Mouse (Mus musculus) adrenal gland (tissue): ENCODE measurements at regions not wholly inside any gene's neighbourhood (a gene's known extent, or its start where the extent isn't known, plus 50 kb on each side); places are given as distances from the start of the nearest gene placed in this dataset.

Experiments used
- intact Hi-C: fragments of 180-260 bp; cut with DNase I; formaldehyde crosslinking; loops from one replicate; pipeline ENCODE4 v1.15.1; 2025

- intact Hi-C loops, result loop anchor here (2.0 kb wide), 1 partner anchor 52 kb away; the partner anchor contains the start of gene Caprin1
These were observed 51.7 kb upstream of the Caprin1 start for GRCm38 (mm10) chr2:103848923-103849700.

DNA sequence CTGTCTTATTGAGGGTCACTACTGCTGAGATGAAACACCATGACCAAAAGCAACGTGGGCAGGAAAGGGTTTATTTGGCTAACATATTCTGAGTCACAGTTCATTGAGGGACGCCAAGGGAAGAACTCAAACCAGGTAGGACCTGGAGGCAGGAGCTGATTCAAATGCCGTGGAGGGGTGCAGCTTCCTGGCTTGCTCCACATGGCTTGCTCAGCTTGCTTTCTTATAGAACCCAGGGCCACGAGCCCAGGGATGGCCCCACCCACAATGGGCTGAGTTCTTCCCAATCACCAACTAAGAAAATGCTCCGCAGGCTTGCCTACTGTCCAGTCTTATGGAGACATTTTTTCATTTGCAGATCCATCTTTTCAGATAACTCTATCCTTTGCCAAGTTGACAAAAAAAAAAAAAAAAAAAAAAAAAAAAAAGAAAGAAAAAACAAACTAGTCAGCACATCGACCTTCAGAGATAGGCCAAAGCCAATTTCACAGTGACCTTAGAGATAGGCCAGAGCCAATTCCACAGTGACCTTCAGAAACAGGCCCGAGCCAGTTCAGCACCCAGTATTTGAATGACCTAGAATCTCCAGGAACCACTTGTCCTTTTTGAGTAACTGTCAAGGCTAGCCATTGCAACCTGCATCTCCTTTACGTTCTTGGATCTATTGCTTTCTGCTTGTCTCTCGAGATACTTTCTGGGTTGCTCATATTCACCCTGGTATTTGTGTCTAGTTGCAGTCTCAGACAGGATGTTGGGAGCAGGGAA, 52.5 kb upstream of the Caprin1 start:
- intact Hi-C loops, result loop anchor here (2.0 kb wide), 1 partner anchor 53 kb away; the partner anchor contains the start of gene Caprin1

- intact Hi-C loops, result no loop called here
These were observed 53.0 kb upstream of the Caprin1 start for GRCm38 (mm10) chr2:103850531-103850816.

DNA sequence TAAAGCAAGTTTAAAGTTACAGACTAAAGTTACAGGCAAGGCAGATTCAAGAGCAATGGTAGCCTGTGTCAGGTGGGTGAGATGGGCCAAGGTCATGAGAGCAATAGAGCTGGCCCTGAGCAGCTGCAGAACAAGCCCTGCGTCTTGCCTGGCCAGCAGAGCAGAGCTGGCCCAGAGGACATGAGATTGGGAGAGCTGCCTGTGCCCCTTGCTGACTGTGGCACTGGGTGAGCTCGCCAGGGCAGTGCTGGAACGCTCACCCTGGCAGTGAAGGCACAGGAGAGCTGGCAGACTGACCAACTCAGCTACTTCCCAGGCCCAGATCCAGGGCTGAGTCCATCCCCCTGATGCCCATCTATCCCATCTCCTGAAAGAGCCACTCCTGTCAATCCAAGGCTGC, 53.7 kb upstream of the Caprin1 start:
- intact Hi-C loops, result no loop called here

DNA sequence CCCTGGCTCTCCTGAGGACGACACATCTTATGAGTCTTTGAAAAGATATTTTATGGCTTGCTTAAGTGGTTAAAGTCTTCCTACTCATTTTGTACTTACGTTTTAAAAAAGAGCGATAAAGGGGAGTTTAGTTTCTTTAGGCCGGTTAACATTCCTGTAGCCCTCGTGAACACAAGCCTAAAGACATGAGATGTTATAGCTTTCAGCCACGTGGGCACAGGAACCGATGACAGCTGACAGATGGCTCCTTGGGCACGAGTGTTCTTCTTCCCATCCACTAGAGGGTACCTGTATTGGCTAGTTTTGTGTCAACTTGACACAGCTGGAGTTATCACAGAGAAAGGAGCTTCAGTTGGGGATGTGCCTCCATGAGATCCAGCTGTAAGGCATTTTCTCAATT, 63.8 kb upstream of the Caprin1 start:
- intact Hi-C loops, result no loop called here

- intact Hi-C loops, result no loop called here
These were observed 66.8 kb upstream of the Caprin1 start for GRCm38 (mm10) chr2:103864254-103864653.

- intact Hi-C loops, result loop anchor here (5.0 kb wide), 1 partner anchor 303 kb away; no protein-coding TSS in a partner anchor
These were observed 68.1 kb upstream of the Caprin1 start for GRCm38 (mm10) chr2:103865319-103866171.

- intact Hi-C loops, result loop anchor here (5.0 kb wide), 1 partner anchor 305 kb away; no protein-coding TSS in a partner anchor
These were observed 70.0 kb upstream of the Caprin1 start for GRCm38 (mm10) chr2:103867241-103867957.

DNA sequence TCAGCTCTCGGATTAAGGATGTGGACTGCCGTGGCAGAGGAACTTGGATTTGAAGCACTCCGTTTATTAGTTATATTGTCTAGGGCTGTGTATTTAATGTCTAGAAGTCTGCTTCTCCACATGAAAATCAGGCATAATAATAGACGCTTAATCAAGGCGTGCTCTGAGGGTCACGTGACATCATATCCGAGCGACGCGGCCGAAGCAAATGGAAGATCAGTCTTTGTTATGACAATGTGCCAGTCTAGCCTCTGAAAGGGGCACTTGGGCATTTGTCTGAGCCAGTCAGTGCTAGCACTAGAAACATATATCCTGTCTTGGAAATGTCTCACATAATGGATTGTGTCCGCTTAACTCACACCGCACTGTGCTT, 70.5 kb upstream of the Caprin1 start:
- intact Hi-C loops, result loop anchor here (5.0 kb wide), 1 partner anchor 306 kb away; no protein-coding TSS in a partner anchor

DNA sequence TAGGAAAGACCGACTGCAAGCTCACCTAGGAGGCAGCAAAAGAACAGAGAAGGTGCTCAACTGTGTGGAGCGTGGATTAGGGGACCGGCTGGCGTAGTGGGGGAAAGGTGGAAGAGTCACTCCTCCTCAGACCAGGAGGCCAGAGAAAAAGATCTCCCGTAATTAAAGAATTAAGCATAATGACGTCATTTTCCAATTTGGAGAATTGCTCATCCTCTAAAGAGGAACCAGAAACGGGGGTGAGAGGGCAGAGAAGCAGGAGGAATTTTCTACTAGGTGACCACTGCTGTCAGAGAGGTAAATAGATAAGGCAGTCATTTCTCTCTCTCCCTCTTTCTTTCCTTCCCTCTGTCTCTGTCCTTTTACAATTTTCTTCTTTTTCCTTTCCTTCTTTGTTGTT, 71.2 kb upstream of the Caprin1 start:
- intact Hi-C loops, result loop anchor here (5.0 kb wide), 1 partner anchor 306 kb away; no protein-coding TSS in a partner anchor

DNA sequence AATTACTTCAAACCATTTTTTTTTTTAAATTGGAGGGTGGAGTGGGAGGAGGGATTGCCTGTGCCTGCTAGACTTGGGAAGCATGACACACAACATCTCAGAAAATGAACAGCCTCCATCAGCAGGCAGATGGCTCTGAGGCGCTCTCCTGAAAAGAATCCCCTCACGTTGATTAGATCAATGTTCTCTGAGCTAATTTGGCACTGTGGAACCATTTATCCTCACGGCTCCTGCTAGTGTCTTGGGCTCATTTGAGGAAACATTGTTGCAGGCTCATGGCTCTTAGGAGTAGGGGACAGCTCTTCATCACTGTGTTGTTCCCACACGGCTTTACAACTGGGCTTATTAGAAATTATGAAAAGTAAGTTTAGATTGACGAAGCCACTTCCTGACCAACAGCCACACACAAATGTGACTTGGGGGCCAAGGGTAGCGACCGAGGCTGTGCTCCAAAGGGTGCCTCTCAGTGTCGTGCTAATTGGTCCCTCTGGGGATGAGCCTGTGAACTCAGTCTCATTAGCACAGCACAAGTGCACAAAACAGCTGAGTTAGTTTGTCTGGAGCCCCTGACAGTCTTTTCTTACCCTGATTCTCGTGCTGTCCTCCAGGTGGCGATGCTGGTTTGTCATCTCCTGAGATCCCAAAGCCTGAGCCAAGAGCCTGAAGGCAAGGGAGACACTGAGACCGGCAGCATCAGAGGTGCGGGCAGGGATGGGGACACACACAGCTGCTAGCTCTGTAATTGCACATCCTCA, 74.2 kb upstream of the Caprin1 start:
- intact Hi-C loops, result loop anchor here (1.0 kb wide), 1 partner anchor 111 kb away; no protein-coding TSS in a partner anchor

DNA sequence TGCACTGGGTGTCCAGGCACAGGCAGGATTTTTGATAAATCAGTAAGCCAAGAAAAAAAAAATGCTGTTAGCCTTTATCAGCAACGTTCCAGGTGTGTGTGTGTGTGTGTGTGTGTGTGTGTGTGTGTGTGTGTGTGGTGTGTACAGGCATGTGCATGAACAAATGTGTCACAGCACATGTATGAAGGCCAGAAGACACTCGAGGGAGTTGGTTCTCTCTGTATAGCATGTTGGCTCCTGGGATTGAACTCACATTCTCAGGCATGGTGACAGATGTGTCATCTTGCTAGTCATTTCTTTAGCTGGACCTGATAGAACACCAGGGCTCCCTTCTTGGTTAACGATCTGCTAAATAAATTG, 74.8 kb upstream of the Caprin1 start:
- intact Hi-C loops, result loop anchor here (1.0 kb wide), 1 partner anchor 110 kb away; no protein-coding TSS in a partner anchor

DNA sequence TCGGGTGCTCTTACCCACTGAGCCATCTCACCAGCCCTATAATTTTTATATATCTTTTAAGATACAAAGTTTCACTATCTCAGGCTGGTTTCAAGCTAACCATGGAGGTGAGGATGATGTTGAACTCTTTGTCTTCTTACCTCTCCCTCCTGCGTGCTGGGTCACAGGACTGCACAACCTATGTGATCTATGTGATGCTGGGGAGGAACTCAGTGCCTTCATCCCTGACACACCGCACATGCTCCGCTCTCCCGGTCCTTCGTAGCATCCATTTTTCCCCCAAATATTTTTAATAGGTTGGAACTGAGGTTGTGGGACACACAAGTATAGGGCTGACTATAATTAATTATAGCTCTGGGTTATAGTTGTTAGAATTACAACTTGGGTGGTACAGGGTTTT, 75.9 kb upstream of the Caprin1 start:
- intact Hi-C loops, result no loop called here

DNA sequence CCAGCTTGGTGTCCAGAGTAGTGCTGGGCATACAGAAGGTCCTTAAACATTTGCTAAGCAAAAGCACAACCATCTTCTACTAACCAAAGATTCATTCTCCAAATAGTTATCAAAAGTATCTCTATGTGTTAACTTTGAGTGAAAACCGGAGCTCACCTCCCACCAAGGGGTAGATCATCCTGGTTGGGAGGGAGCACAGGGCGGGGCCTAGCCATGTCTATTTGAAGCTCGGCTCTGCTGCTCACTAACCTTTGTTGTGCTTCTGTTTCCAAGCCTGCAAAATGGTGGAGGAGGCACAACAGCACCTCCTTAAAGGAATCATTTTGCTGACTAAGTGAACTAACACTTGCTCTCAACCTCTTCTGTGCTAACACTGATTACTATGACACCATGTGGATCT, 77.0 kb upstream of the Caprin1 start:
- intact Hi-C loops, result no loop called here

DNA sequence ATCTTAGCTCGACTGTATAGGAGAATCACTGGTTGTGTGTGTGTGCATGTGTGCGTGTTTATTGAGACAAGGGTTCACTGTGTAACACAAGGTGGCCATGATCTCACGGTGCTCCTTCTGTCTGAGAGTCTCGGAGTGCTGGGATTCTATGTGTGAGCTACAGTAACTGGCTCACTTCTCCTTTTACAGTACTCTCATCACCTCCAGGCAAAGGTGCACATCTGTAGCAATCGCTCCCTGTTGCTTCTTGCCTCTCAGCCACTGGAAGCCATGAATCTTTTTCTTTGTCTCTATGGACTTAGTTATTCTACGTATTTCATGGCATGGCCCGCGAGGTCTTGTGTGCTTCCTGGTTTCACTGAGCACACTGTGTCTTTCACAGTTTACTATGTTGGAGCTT, 78.3 kb upstream of the Caprin1 start:
- intact Hi-C loops, result no loop called here

GRCm38 (mm10) chr2:103876236-103876635, 78.8 kb upstream of the Caprin1 start:
- intact Hi-C loops, result no loop called here

DNA sequence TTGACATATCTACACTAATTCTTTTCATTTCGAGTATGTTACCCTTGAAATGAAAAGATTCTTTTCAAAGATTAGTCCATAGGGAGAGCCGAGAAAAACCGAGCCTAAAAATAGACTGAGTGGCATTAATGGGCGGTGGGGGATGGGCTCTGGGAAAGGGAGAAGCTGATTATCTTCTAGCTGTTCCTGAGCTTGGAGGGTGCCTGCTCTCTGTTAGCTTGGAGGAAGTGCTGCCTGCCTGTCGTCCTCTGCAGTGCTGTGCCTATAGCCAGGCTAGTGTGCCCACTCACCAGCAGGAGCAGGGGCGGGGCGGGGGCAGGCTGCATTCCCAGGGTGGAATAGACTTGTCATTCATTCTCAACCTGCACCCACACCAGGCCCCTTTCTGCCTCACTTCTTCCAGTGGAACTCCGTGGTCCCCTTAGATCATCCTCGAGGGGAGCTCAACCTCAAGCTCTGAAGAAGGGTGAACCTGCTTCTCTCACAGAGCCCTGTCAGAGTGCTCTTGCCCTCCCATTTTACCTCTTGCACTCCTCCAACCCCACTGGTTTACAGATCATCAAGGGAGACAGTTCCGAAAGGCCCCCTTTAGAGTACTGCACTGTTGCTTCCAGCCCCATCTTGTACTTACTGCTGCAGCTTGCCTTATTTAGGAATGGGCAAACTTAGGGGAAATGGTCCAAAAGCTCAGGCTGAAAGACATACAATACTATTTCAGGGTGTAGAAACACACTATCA, 76.6 kb upstream of the Lmo2 start:
- intact Hi-C loops, result no loop called here

DNA sequence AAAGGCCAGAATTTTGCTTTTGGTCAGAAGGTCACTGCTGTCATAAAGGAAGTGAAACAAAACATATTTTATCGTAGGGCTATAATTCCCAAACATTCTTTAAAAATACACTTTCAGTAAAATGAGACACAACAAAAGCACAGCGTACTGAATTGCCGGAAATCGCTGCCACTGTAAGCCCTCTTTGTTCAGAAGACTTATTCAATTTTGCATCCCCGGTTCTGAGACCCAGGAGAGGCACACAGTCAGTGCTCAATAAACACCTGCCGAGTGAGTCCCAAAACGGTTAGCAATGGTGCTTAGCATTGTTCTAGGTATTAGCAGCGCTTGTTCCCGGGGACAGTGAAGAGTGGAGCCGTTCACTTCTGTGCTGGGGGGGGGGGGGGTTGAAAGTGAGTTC, 72.9 kb upstream of the Lmo2 start:
- intact Hi-C loops, result loop anchor here (5.0 kb wide), 1 partner anchor 52 kb away; no protein-coding TSS in a partner anchor

DNA sequence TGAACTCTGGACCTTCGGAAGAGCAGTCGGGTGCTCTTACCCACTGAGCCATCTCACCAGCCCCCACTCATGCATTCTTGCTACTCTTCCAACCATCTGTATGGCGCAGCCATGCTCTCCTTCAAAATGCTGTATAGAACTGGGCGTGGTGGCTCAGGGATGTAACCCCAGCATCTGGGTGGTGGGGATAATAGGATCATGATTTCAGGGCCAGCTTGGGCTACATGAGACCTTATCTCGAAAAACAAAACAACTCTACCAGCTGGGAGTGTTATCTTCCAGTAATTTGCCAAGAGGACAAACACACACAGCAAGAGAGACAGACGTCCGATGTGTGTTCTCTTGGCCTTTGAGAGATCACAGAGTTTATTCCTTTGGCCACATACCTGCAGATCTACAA, 69.8 kb upstream of the Lmo2 start:
- intact Hi-C loops, result loop anchor here (5.0 kb wide), 1 partner anchor 49 kb away; no protein-coding TSS in a partner anchor
